Mouse (Mus musculus) heart, embryonic 15.5 days (tissue): ENCODE results near the gene Kcnn3. TPM values are rescaled to one million over a fixed set of nuclear protein-coding genes. Genes with fewer than 3 reads are reported as not detected.
A peak's percentile ranks its signal among the peaks of the same experiment; 100 is the strongest.

Source experiments
- ATAC-seq: fragments of 200-750 bp; cut with Nextera tagmentation; replicated peaks from 2 replicates; pipeline ENCODE4 v1.8.0; 2017; ENCODE audit warnings: low read depth, moderate TSS enrichment; ENCODE audit not compliant: insufficient number of reproducible peaks, insufficient read depth, low FRiP score
- H3K27ac ChIP-seq: fragments of 300-500 bp; sonication (generic); 2 replicates; pipeline ENCODE4 v1.5.1; 2015; ENCODE audit warnings: mild to moderate bottlenecking, inconsistent platforms
- H3K27me3 ChIP-seq: fragments of 300-500 bp; sonication (generic); 2 replicates; pipeline ENCODE4 v1.6.1; 2015; ENCODE audit warnings: inconsistent platforms
- H3K36me3 ChIP-seq: fragments of 300-500 bp; sonication (generic); 2 replicates; pipeline ENCODE4 v1.6.1; 2015; ENCODE audit warnings: mild to moderate bottlenecking, inconsistent platforms
- H3K4me1 ChIP-seq: fragments of 300-500 bp; sonication (generic); replicated peaks from 2 replicates; pipeline ENCODE4 v1.6.1; 2015; ENCODE audit warnings: inconsistent platforms
- H3K4me2 ChIP-seq: fragments of 300-500 bp; sonication (generic); 2 replicates; pipeline ENCODE4 v1.6.1; 2015; ENCODE audit warnings: inconsistent platforms, mild to moderate bottlenecking, moderate library complexity
- H3K4me3 ChIP-seq: fragments of 300-500 bp; sonication (generic); 2 replicates; pipeline ENCODE4 v1.5.1; 2015; ENCODE audit warnings: mild to moderate bottlenecking, inconsistent platforms
- H3K9ac ChIP-seq: fragments of 300-500 bp; sonication (generic); 2 replicates; pipeline ENCODE4 v1.6.1; 2015; ENCODE audit warnings: mild to moderate bottlenecking, inconsistent platforms
- H3K9me3 ChIP-seq: fragments of 300-500 bp; sonication (generic); replicated peaks from 2 replicates; pipeline ENCODE4 v1.6.1; 2016; ENCODE audit warnings: inconsistent platforms
- WGBS: fragments of 180-500 bp; shearing (Covaris S2); methylation state at CpG from one replicate; pipeline ENCODE4 v1.1.7; 2015; ENCODE audit warnings: mixed read lengths; 5-methylcytosine and 5-hydroxymethylcytosine counted together
- polyA plus RNA-seq: library from polyadenylated mRNA; unstranded; fragments of >200 nt; fragmentation: Nextera tagmentation; extraction: Ambion mirVana; gene quantifications from 2 replicates; pipeline ENCODE4 v1.2.1, GENCODE M21; 2015

The Kcnn3 gene
- 2.6 and 4.7 TPM in 2 replicates for polyA plus RNA-seq

- peaks cover 41% of the 10 kb centered on the region for H3K27me3 ChIP-seq
- H3K4me3 ChIP-seq: peak within 1 kb of the TSS; percentile 49
- H3K4me1 ChIP-seq: peaks cover 34% of the 10 kb centered on the region
- 2% methylated on average over 15 of the region's 15 CpGs for WGBS
- H3K27ac ChIP-seq: no peak within 1 kb of the TSS
- peak within 1 kb of the TSS; percentile 52 for H3K9ac ChIP-seq
- H3K9me3 ChIP-seq: no peaks in the 10 kb centered on the region; the same call in 1 of the 2 replicates
- no peaks in the 10 kb centered on the region for H3K36me3 ChIP-seq
- ATAC-seq: peak; percentile 83
- peak within 1 kb of the TSS; percentile 91 for H3K4me2 ChIP-seq
Observed at GRCm38 (mm10) chr3:89519894-89520293, at the start of gene Kcnn3. Gene Kcnn3, plus strand, starts transcription at chr3:89520164.

GRCm38 (mm10) chr3:89472280-89472679, 47.7 kb upstream of the Kcnn3 start:
- H3K36me3 ChIP-seq: no peaks in the 10 kb centered on the region
- no peak overlapping the region for H3K9ac ChIP-seq
- H3K4me1 ChIP-seq: no peaks in the 10 kb centered on the region
- ATAC-seq: no peak
- H3K9me3 ChIP-seq: no peaks in the 10 kb centered on the region
- no peak overlapping the region for H3K4me2 ChIP-seq
- no peak overlapping the region for H3K27ac ChIP-seq
- no peaks in the 10 kb centered on the region for H3K27me3 ChIP-seq
- 72% methylated on average over 7 of the region's 7 CpGs for WGBS
- no peak overlapping the region for H3K4me3 ChIP-seq

- Histone ChIP-seq H3K27me3 (no peaks in the 10 kb centered on the region), H3K9me3 (no peaks in the 10 kb centered on the region), H3K4me3 (no peak overlapping the region), H3K27ac (no peak overlapping the region), H3K36me3 (no peaks in the 10 kb centered on the region), H3K4me2 (no peak overlapping the region), H3K4me1 (no peaks in the 10 kb centered on the region), H3K9ac (no peak overlapping the region)
- 69% methylated on average over 6 of the region's 6 CpGs for WGBS
- no peak for ATAC-seq
Observed at GRCm38 (mm10) chr3:89473838-89474237, 46.1 kb upstream of the Kcnn3 start.

GRCm38 (mm10) chr3:89479055-89479454, 40.9 kb upstream of the Kcnn3 start:
- no peak overlapping the region for H3K4me3 ChIP-seq
- H3K4me2 ChIP-seq: no peak overlapping the region
- H3K27me3 ChIP-seq: no peaks in the 10 kb centered on the region
- WGBS: 62% methylated on average over 6 of the region's 6 CpGs
- H3K9ac ChIP-seq: no peak overlapping the region
- no peaks in the 10 kb centered on the region for H3K4me1 ChIP-seq
- no peak for ATAC-seq
- H3K27ac ChIP-seq: no peak overlapping the region
- H3K9me3 ChIP-seq: no peaks in the 10 kb centered on the region
- H3K36me3 ChIP-seq: no peaks in the 10 kb centered on the region

- Histone ChIP-seq H3K9me3 (no peaks in the 10 kb centered on the region), H3K27ac (no peak overlapping the region), H3K4me1 (peaks cover 5% of the 10 kb centered on the region; the same call in 1 of the 2 replicates), H3K4me3 (no peak overlapping the region), H3K4me2 (no peak overlapping the region), H3K9ac (no peak overlapping the region), H3K27me3 (no peaks in the 10 kb centered on the region), H3K36me3 (no peaks in the 10 kb centered on the region)
- no peak for ATAC-seq
- 44% methylated on average over 2 of the region's 2 CpGs for WGBS
Observed at GRCm38 (mm10) chr3:89481488-89481887, 38.5 kb upstream of the Kcnn3 start.

GRCm38 (mm10) chr3:89482249-89482648, 37.7 kb upstream of the Kcnn3 start:
- 86% methylated on average over 5 of the region's 5 CpGs for WGBS
- Histone ChIP-seq H3K27ac (no peak overlapping the region), H3K27me3 (no peaks in the 10 kb centered on the region), H3K4me1 (peaks cover 9% of the 10 kb centered on the region; the same call in 1 of the 2 replicates), H3K9ac (no peak overlapping the region), H3K36me3 (no peaks in the 10 kb centered on the region), H3K4me3 (no peak overlapping the region), H3K9me3 (no peaks in the 10 kb centered on the region), H3K4me2 (no peak overlapping the region)
- ATAC-seq: no peak

GRCm38 (mm10) chr3:89484766-89485524, 35.0 kb upstream of the Kcnn3 start:
- peak; percentile 85 for ATAC-seq
- Histone ChIP-seq H3K4me1 (peaks cover 19% of the 10 kb centered on the region), H3K27me3 (no peaks in the 10 kb centered on the region), H3K4me3 (peak overlapping the region; percentile 28), H3K36me3 (no peaks in the 10 kb centered on the region), H3K4me2 (peak overlapping the region; percentile 59), H3K27ac (no peak overlapping the region), H3K9me3 (no peaks in the 10 kb centered on the region), H3K9ac (peak overlapping the region; percentile 32; the same call in 1 of the 2 replicates)
- WGBS: 17% methylated on average over 24 of the region's 24 CpGs

- H3K27me3 ChIP-seq: no peaks in the 10 kb centered on the region
- H3K27ac ChIP-seq: no peak overlapping the region
- H3K36me3 ChIP-seq: no peaks in the 10 kb centered on the region
- H3K4me2 ChIP-seq: no peak overlapping the region
- WGBS: 79% methylated on average over 8 of the region's 8 CpGs
- peaks cover 19% of the 10 kb centered on the region for H3K4me1 ChIP-seq
- ATAC-seq: no peak
- H3K4me3 ChIP-seq: no peak overlapping the region
- no peaks in the 10 kb centered on the region for H3K9me3 ChIP-seq
- H3K9ac ChIP-seq: no peak overlapping the region
Observed at GRCm38 (mm10) chr3:89486111-89486510, 33.9 kb upstream of the Kcnn3 start.

- Histone ChIP-seq H3K4me3 (no peak overlapping the region), H3K27ac (no peak overlapping the region), H3K27me3 (no peaks in the 10 kb centered on the region), H3K4me2 (no peak overlapping the region), H3K36me3 (no peaks in the 10 kb centered on the region), H3K9ac (no peak overlapping the region), H3K4me1 (peaks cover 19% of the 10 kb centered on the region), H3K9me3 (no peaks in the 10 kb centered on the region)
- no peak for ATAC-seq
- 51% methylated on average over 20 of the region's 20 CpGs for WGBS
Observed at GRCm38 (mm10) chr3:89486916-89487702, 32.9 kb upstream of the Kcnn3 start.

- H3K27ac ChIP-seq: no peak overlapping the region
- no peak overlapping the region for H3K9ac ChIP-seq
- 89% methylated on average over 3 of the region's 3 CpGs for WGBS
- H3K9me3 ChIP-seq: no peaks in the 10 kb centered on the region
- H3K36me3 ChIP-seq: no peaks in the 10 kb centered on the region
- H3K4me2 ChIP-seq: no peak overlapping the region
- no peaks in the 10 kb centered on the region for H3K27me3 ChIP-seq
- ATAC-seq: no peak
- H3K4me1 ChIP-seq: peaks cover 14% of the 10 kb centered on the region
- H3K4me3 ChIP-seq: no peak overlapping the region
Observed at GRCm38 (mm10) chr3:89490790-89491189, 29.2 kb upstream of the Kcnn3 start.

GRCm38 (mm10) chr3:89491559-89491958, 28.4 kb upstream of the Kcnn3 start:
- no peaks in the 10 kb centered on the region for H3K9me3 ChIP-seq
- H3K9ac ChIP-seq: no peak overlapping the region
- no peak overlapping the region for H3K4me3 ChIP-seq
- no peaks in the 10 kb centered on the region for H3K36me3 ChIP-seq
- 0 out of 2 replicates have a peak, but pooled peaks have one; percentile 31 for ATAC-seq
- 78% methylated on average over 5 of the region's 5 CpGs for WGBS
- H3K4me2 ChIP-seq: no peak overlapping the region
- peaks cover 14% of the 10 kb centered on the region for H3K4me1 ChIP-seq
- no peak overlapping the region for H3K27ac ChIP-seq
- H3K27me3 ChIP-seq: no peaks in the 10 kb centered on the region
